Mouse (Mus musculus): ENCODE measurements at regions not wholly inside any gene's neighbourhood (a gene's known extent, or its start where the extent isn't known, plus 50 kb on each side); places are given as distances from the start of the nearest gene placed in this dataset.

- no peak for TF ChIP-seq POLR2A (IDR thresholded peaks at IDR 0.05; ENCODE audit: low read depth, low read length)
- no peak for TF ChIP-seq CTCF (IDR thresholded peaks at IDR 0.05; ENCODE audit: borderline replicate concordance, insufficient read depth, low read length)
Measured at GRCm38 (mm10) chr9:78846110-78846509, 230.8 kb downstream of the Cd109 start.

Data from embryonic fibroblast, embryonic 13.5 days (primary cell).